Mouse (Mus musculus) CH12.LX (cell line): ENCODE data around the gene Pdzd3. TPM values are rescaled to one million over a fixed set of nuclear protein-coding genes. Genes with fewer than 3 reads are reported as not detected.

Source experiments
- DNase-seq: peaks from one replicate; pipeline ENCODE4 v3.0.0-alpha.2; 2013; ENCODE audit errors: extremely low read depth
- H3K27ac ChIP-seq: 2 replicates; pipeline ENCODE4 v1.5.1; 2012; ENCODE audit warnings: low read depth, mild to moderate bottlenecking, control low read depth, moderate library complexity; ENCODE audit not compliant: insufficient read depth
- H3K27me3 ChIP-seq: replicated peaks from 2 replicates; pipeline ENCODE3; 2012; ENCODE audit warnings: inconsistent platforms
- H3K36me3 ChIP-seq, 2 experiments: replicated peaks in 1 of 2; 2 replicates each; pipeline versions ENCODE3 to v1.6.1; 2012; ENCODE audit warnings: inconsistent platforms in 1 of 2, low read length in 1 of 2, mild to moderate bottlenecking in 1 of 2, mixed read lengths in 1 of 2, moderate library complexity in 1 of 2; ENCODE audit not compliant: control insufficient read depth in 1 of 2, insufficient read depth in 1 of 2
- H3K4me1 ChIP-seq, 2 experiments: 2 replicates each; pipeline ENCODE4 v1.6.1; 2012; ENCODE audit warnings: inconsistent platforms in 1 of 2, moderate library complexity in 1 of 2; ENCODE audit not compliant: insufficient read depth in 2 of 2, control insufficient read depth in 1 of 2
- H3K4me2 ChIP-seq: 2 replicates; pipeline ENCODE4 v1.6.1; 2012; ENCODE audit warnings: low read depth, mild to moderate bottlenecking, control low read depth; ENCODE audit not compliant: poor library complexity, insufficient read depth, severe bottlenecking
- H3K4me3 ChIP-seq, 3 experiments: fragments of 150-350 bp in 1 of 3; sonication (generic) in 1 of 3; replicated peaks in 1 of 3; 2 replicates each; pipeline versions ENCODE3 to v1.5.1; 2011 to 2012; ENCODE audit warnings: low read depth in 2 of 3, low read length in 2 of 3, mild to moderate bottlenecking in 2 of 3, moderate library complexity in 2 of 3, control low read depth in 1 of 3, improper control_type of control experiment in 1 of 3, inconsistent platforms in 1 of 3, mixed read lengths in 1 of 3; ENCODE audit not compliant: poor library complexity in 1 of 3
- H3K79me2 ChIP-seq: replicated peaks from 2 replicates; pipeline ENCODE4 v1.6.1; 2012; ENCODE audit warnings: mild to moderate bottlenecking, moderate library complexity; ENCODE audit not compliant: control insufficient read depth, poor library complexity, insufficient read depth, severe bottlenecking; ENCODE audit errors: extremely low read depth
- H3K9ac ChIP-seq: 2 replicates; pipeline ENCODE4 v1.6.1; 2012; ENCODE audit warnings: low read depth, mild to moderate bottlenecking, control low read depth, moderate library complexity; ENCODE audit not compliant: insufficient read depth
- H3K9me3 ChIP-seq: replicated peaks from 2 replicates; pipeline ENCODE3; 2012; ENCODE audit warnings: low read length, inconsistent platforms, mixed read lengths
- CHD1 ChIP-seq: IDR thresholded peaks from 2 replicates; pipeline ENCODE4 v1.6.1; 2012; ENCODE audit warnings: low read depth, low read length, improper control_type of control experiment, inconsistent platforms
- E2F4 ChIP-seq: IDR thresholded peaks from 2 replicates; pipeline ENCODE4 v1.6.1; 2011; ENCODE audit warnings: low read depth, low read length, improper control_type of control experiment; ENCODE audit not compliant: insufficient replicate concordance
- ELF1 ChIP-seq: IDR thresholded peaks from 2 replicates; pipeline ENCODE4 v1.6.1; 2014; ENCODE audit warnings: low read depth, mild to moderate bottlenecking, inconsistent platforms, low read length, improper control_type of control experiment
- EP300 ChIP-seq: IDR thresholded peaks from 2 replicates; pipeline ENCODE4 v1.6.1; 2011; ENCODE audit warnings: low read length, improper control_type of control experiment
- ETS1 ChIP-seq: conservative IDR thresholded peaks from 2 replicates; pipeline ENCODE4 v1.6.1; 2012; ENCODE audit warnings: low read depth, mild to moderate bottlenecking, inconsistent platforms, low read length, improper control_type of control experiment, moderate library complexity
- GABPA ChIP-seq: IDR thresholded peaks from 2 replicates; pipeline ENCODE4 v1.6.1; 2012; ENCODE audit warnings: low read depth, low read length, improper control_type of control experiment, inconsistent platforms; ENCODE audit not compliant: insufficient replicate concordance
- HCFC1 ChIP-seq: IDR thresholded peaks from 2 replicates; pipeline ENCODE4 v1.6.1; 2012; ENCODE audit warnings: low read depth, mild to moderate bottlenecking, inconsistent platforms, low read length, improper control_type of control experiment
- IRF4 ChIP-seq: IDR thresholded peaks from 2 replicates; pipeline ENCODE4 v1.6.1; 2014; ENCODE audit warnings: low read depth, mild to moderate bottlenecking, inconsistent platforms, low read length, improper control_type of control experiment
- JUN ChIP-seq: IDR thresholded peaks from 2 replicates; pipeline ENCODE4 v1.6.1; 2011; ENCODE audit warnings: low read depth, mild to moderate bottlenecking, low read length, improper control_type of control experiment, moderate library complexity; ENCODE audit not compliant: insufficient read depth
- KAT2A ChIP-seq: IDR thresholded peaks from 2 replicates; pipeline ENCODE4 v1.6.1; 2012; ENCODE audit warnings: low read length, improper control_type of control experiment, inconsistent platforms; ENCODE audit not compliant: insufficient replicate concordance
- MAFK ChIP-seq: IDR thresholded peaks from 2 replicates; pipeline ENCODE4 v1.6.1; 2011; ENCODE audit warnings: low read length, improper control_type of control experiment; ENCODE audit not compliant: insufficient replicate concordance
- MAX ChIP-seq: IDR thresholded peaks from 2 replicates; pipeline ENCODE4 v1.6.1; 2011; ENCODE audit warnings: low read length, improper control_type of control experiment
- MAZ ChIP-seq: IDR thresholded peaks from 2 replicates; pipeline ENCODE4 v1.6.1; 2012; ENCODE audit warnings: low read depth, mild to moderate bottlenecking, inconsistent platforms, low read length, improper control_type of control experiment, moderate library complexity
- MEF2A ChIP-seq: IDR thresholded peaks from 2 replicates; pipeline ENCODE4 v1.6.1; 2014; ENCODE audit warnings: low read depth, mild to moderate bottlenecking, inconsistent platforms, low read length, improper control_type of control experiment, borderline replicate concordance
- MXI1 ChIP-seq: IDR thresholded peaks from 2 replicates; pipeline ENCODE4 v1.6.1; 2011; ENCODE audit warnings: mild to moderate bottlenecking, low read depth, low read length, improper control_type of control experiment
- NRF1 ChIP-seq: IDR thresholded peaks from 2 replicates; pipeline ENCODE4 v1.6.1; 2014; ENCODE audit warnings: low read depth, mild to moderate bottlenecking, inconsistent platforms, low read length, improper control_type of control experiment, moderate library complexity
- POLR2A ChIP-seq: IDR thresholded peaks from 2 replicates; pipeline ENCODE4 v1.6.1; 2011; ENCODE audit warnings: low read depth, mild to moderate bottlenecking, improper control_type of control experiment, low read length
- POLR2AphosphoS2 ChIP-seq: IDR thresholded peaks from 2 replicates; pipeline ENCODE4 v1.6.1; 2011; ENCODE audit warnings: low read depth, low read length, improper control_type of control experiment
- RAD21 ChIP-seq: IDR thresholded peaks from 2 replicates; pipeline ENCODE4 v1.6.1; 2011; ENCODE audit warnings: low read depth, mild to moderate bottlenecking, low read length, improper control_type of control experiment, moderate library complexity
- RCOR1 ChIP-seq: conservative IDR thresholded peaks from 2 replicates; pipeline ENCODE4 v1.6.1; 2012; ENCODE audit warnings: low read depth, mild to moderate bottlenecking, inconsistent platforms, low read length, improper control_type of control experiment
- SMC3 ChIP-seq: IDR thresholded peaks from 2 replicates; pipeline ENCODE4 v1.6.1; 2011; ENCODE audit warnings: low read depth, low read length, improper control_type of control experiment
- TBP ChIP-seq: conservative IDR thresholded peaks from 2 replicates; pipeline ENCODE4 v1.6.1; 2011; ENCODE audit warnings: low read depth, low read length, improper control_type of control experiment
- UBTF ChIP-seq: IDR thresholded peaks from 2 replicates; pipeline ENCODE4 v1.6.1; 2012; ENCODE audit warnings: low read depth, mild to moderate bottlenecking, inconsistent platforms, low read length, improper control_type of control experiment, moderate library complexity
- ZC3H11A ChIP-seq: IDR thresholded peaks from 2 replicates; pipeline ENCODE4 v1.6.1; 2012; ENCODE audit warnings: low read depth, mild to moderate bottlenecking, inconsistent platforms, low read length, improper control_type of control experiment
- ZKSCAN1 ChIP-seq: IDR thresholded peaks from 2 replicates; pipeline ENCODE4 v1.6.1; 2012; ENCODE audit warnings: low read depth, inconsistent platforms, low read length, improper control_type of control experiment, borderline replicate concordance
- dilution Hi-C: fragments of 300-500 bp; cut with MboI; formaldehyde crosslinking; loops from 2 replicates; pipeline ENCODE4 v1.14.3; 2020; ENCODE audit warnings: low sequenced_read_pairs; ENCODE audit not compliant: extremely low pct_unique_long_range_greater_than_20kb, extremely low pct_ligation_motif_present
- in situ Hi-C: fragments of 300-500 bp; cut with MboI; formaldehyde crosslinking; loops from 3 replicates; pipeline ENCODE4 v1.14.3; 2019; ENCODE audit warnings: low sequenced_read_pairs, low pct_ligation_motif_present, low pct_unique_long_range_greater_than_20kb, mixed read lengths
- polyA plus RNA-seq: library from polyadenylated mRNA; unstranded; fragments of >175 nt; gene quantifications from 2 replicates; pipeline ENCODE4 v1.2.1, GENCODE M21; 2012; ENCODE audit warnings: low read depth; ENCODE audit not compliant: insufficient read length
- total RNA-seq, 2 experiments: library from RNA; depleted of rRNA; stranded (reverse); fragments of 300-350 nt in 1 of 2; fragments of >200 nt in 1 of 2; gene quantifications; 2 replicates each; pipeline ENCODE4 v1.2.3; 2012 to 2014

Pdzd3 gene
- total and polyA plus RNA-seq, 3 experiments: 0.09 to 0.21 (median 0.13) TPM

GRCm38 (mm10) chr9:44261388-44261787, 10.1 kb upstream of the Pdzd3 start:
- Histone ChIP-seq H3K9me3 (no peaks in the 10 kb centered on the region), H3K27ac (no peak overlapping the region), H3K9ac (no peak overlapping the region), H3K4me1 (peaks cover 2 to 21% of the 10 kb centered on the region in 2 experiments; a peak in 3 of 4 replicates), H3K4me2 (no peak overlapping the region), H3K27me3 (no peaks in the 10 kb centered on the region), H3K4me3 (no peak overlapping the region), H3K36me3 (peaks cover 27 to 83% of the 10 kb centered on the region in 2 experiments), H3K79me2 (no peaks in the 10 kb centered on the region)
- TF ChIP-seq EP300: no peak
- TF ChIP-seq UBTF: no peak
- TF ChIP-seq ELF1: no peak
- no peak for TF ChIP-seq SMC3
- no peak for TF ChIP-seq ZKSCAN1
- no peak for TF ChIP-seq HCFC1
- no peak for TF ChIP-seq MAX
- TF ChIP-seq TBP: no peak
- no peak for DNase-seq
- dilution Hi-C loops: no loop called here
- in situ Hi-C loops: loop anchor here (10.0 kb wide), 1 partner anchor 137 kb away; no protein-coding TSS in a partner anchor

- no peak overlapping the region for H3K27ac ChIP-seq
- H3K36me3 ChIP-seq: peaks cover 27 to 85% of the 10 kb centered on the region in 2 experiments
- H3K9ac ChIP-seq: no peak overlapping the region
- H3K4me1 ChIP-seq: peaks cover 2 to 20% of the 10 kb centered on the region in 2 experiments; a peak in 2 of 4 replicates
- dilution Hi-C loops: no loop called here
- H3K9me3 ChIP-seq: no peaks in the 10 kb centered on the region
- H3K4me2 ChIP-seq: no peak overlapping the region
- TF ChIP-seq SMC3 (no peak), MAX (no peak), MXI1 (no peak), RCOR1 (no peak), JUN (no peak), RAD21 (no peak), E2F4 (no peak), CHD1 (no peak)
- TF ChIP-seq, all 38 proteins: peak for 0
- in situ Hi-C loops: no loop called here
- Histone ChIP-seq H3K27me3 (no peaks in the 10 kb centered on the region), H3K79me2 (no peaks in the 10 kb centered on the region), H3K4me3 (no peak overlapping the region)
- no peak for DNase-seq
Observed at GRCm38 (mm10) chr9:44259014-44259413, 7.7 kb upstream of the Pdzd3 start.

- in situ Hi-C loops: no loop called here
- Histone ChIP-seq H3K9me3 (no peaks in the 10 kb centered on the region), H3K4me2 (no peak overlapping the region), H3K4me3 (no peak overlapping the region), H3K27ac (no peak overlapping the region), H3K27me3 (no peaks in the 10 kb centered on the region), H3K9ac (no peak overlapping the region), H3K36me3 (peaks cover 16 to 77% of the 10 kb centered on the region in 2 experiments), H3K4me1 (peaks cover 2 to 20% of the 10 kb centered on the region in 2 experiments; a peak in 2 of 4 replicates), H3K79me2 (no peaks in the 10 kb centered on the region)
- dilution Hi-C loops: no loop called here
- no peak for TF ChIP-seq HCFC1
- TF ChIP-seq GABPA: no peak
- TF ChIP-seq ZC3H11A: no peak
- no peak for TF ChIP-seq TBP
- no peak for TF ChIP-seq JUN
- no peak for TF ChIP-seq MEF2A
- TF ChIP-seq POLR2AphosphoS2: no peak
- no peak for TF ChIP-seq ZKSCAN1
- no peak for TF ChIP-seq IRF4
- no peak for TF ChIP-seq ELF1
- TF ChIP-seq SMC3: no peak
- TF ChIP-seq KAT2A: no peak
- no peak for TF ChIP-seq MAZ
- no peak for TF ChIP-seq RAD21
- no peak for TF ChIP-seq POLR2A
- no peak for TF ChIP-seq NRF1
- no peak for TF ChIP-seq MAX
- TF ChIP-seq MAFK: no peak
- TF ChIP-seq RCOR1: no peak
- no peak for TF ChIP-seq ETS1
- DNase-seq: no peak
Observed at GRCm38 (mm10) chr9:44256213-44256612, 4.9 kb upstream of the Pdzd3 start.
